Mouse (Mus musculus) cerebellum, adult 2 months (tissue): Measurements from ENCODE around the gene Dusp16.

Source experiments
- CTCF ChIP-seq: fragments of 200-500 bp; IDR thresholded peaks from 2 replicates; pipeline ENCODE4 v1.5.1; 2011; ENCODE audit warnings: low read depth, mild to moderate bottlenecking, control low read depth, low read length, moderate library complexity, borderline replicate concordance; ENCODE audit not compliant: insufficient read depth
- POLR2A ChIP-seq: fragments of 200-500 bp; IDR thresholded peaks from 2 replicates; pipeline ENCODE4 v1.6.1; 2011; ENCODE audit warnings: low read length, control low read depth, borderline replicate concordance; ENCODE audit not compliant: insufficient read depth

DNA sequence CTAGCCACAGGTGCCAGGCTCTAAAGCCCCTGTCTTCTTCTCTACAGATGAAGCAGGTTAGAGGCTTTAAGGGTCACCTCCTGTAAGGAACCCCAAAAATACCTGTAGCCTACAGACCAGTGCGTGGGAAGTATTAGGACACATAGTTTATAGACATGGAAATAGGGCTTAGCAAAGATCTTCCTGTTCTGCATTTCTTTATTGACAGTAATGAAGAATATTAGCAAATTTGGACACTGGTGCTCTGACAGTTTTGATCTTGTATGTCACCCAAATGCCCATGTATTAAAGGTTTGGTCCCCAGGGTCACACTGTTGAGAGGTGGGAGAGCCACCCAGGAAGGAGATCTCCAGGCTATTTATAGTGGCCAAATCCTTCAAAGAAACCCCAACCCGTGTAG, 95.9 kb downstream of the Dusp16 start:
- TF ChIP-seq POLR2A: no peak
- no peak for TF ChIP-seq CTCF
